Mouse (Mus musculus) neural tube, embryonic 10.5 days (tissue): Measurements from ENCODE around the gene Arid3b.
A peak's percentile ranks its signal among the peaks of the same experiment; 100 is the strongest.
"Not testable (repeated sequence)": the region's sequence is repeated elsewhere in the genome, so short reads cannot be mapped to it uniquely, and the experiment has no call there.

Experiments
- DNase-seq: peaks from one replicate; pipeline ENCODE4 v3.0.0-alpha.2; 2017; ENCODE audit warnings: low spot score; ENCODE audit errors: extremely low spot score

The Arid3b gene

GRCm38 (mm10) chr9:57836581-57837170, at the start of gene Arid3b:
Arid3b (minus strand) TSS chr9:57836793.
- DNase-seq: peak; percentile 96

GRCm38 (mm10) chr9:57883413-57883812, 46.8 kb upstream of the Arid3b start:
- DNase-seq: no peak

- not testable (repeated sequence) for DNase-seq
These were observed 45.2 kb upstream of the Arid3b start for GRCm38 (mm10) chr9:57881781-57882180.

- no peak for DNase-seq
These were observed 43.7 kb upstream of the Arid3b start for GRCm38 (mm10) chr9:57880278-57880677.

GRCm38 (mm10) chr9:57879213-57879612, 42.6 kb upstream of the Arid3b start:
- no peak for DNase-seq

- DNase-seq: no peak
These were observed 38.4 kb upstream of the Arid3b start for GRCm38 (mm10) chr9:57874994-57875393.

- no peak for DNase-seq
These were observed 37.5 kb upstream of the Arid3b start for GRCm38 (mm10) chr9:57874134-57874533.

GRCm38 (mm10) chr9:57870273-57870816, 33.8 kb upstream of the Arid3b start:
- no peak for DNase-seq

GRCm38 (mm10) chr9:57868767-57869166, 32.2 kb upstream of the Arid3b start:
- no peak for DNase-seq

- no peak for DNase-seq
These were observed 31.3 kb upstream of the Arid3b start for GRCm38 (mm10) chr9:57867880-57868279.

GRCm38 (mm10) chr9:57867236-57867635, 30.6 kb upstream of the Arid3b start:
- DNase-seq: no peak

- no peak for DNase-seq
These were observed 29.9 kb upstream of the Arid3b start for GRCm38 (mm10) chr9:57866530-57866929.

- no peak for DNase-seq
These were observed 27.7 kb upstream of the Arid3b start for GRCm38 (mm10) chr9:57864336-57864735.

GRCm38 (mm10) chr9:57861951-57862471, 25.4 kb upstream of the Arid3b start:
- DNase-seq: peak; percentile 24

- no peak for DNase-seq
These were observed 19.9 kb upstream of the Arid3b start for GRCm38 (mm10) chr9:57856456-57856855.

- DNase-seq: no peak
These were observed 17.7 kb upstream of the Arid3b start for GRCm38 (mm10) chr9:57854280-57854679.

GRCm38 (mm10) chr9:57839032-57839431, 2.4 kb upstream of the Arid3b start:
- DNase-seq: no peak

- DNase-seq: peak; percentile 27
These were observed 615 bp downstream of the Arid3b start for GRCm38 (mm10) chr9:57835841-57836514.

GRCm38 (mm10) chr9:57834629-57835417, 1.8 kb downstream of the Arid3b start:
- DNase-seq: no peak

- DNase-seq: no peak
These were observed 2.7 kb downstream of the Arid3b start for GRCm38 (mm10) chr9:57833762-57834471.
